Mouse (Mus musculus): ENCODE data around the gene Park7. TPM values are rescaled to one million over a fixed set of nuclear protein-coding genes. Genes with fewer than 3 reads are reported as not detected.

The Park7 gene
- total RNA-seq (2014; rRNA removed) (197 and 258 TPM in 2 replicates), polyA plus RNA-seq (2015; fragmentation: Nextera tagmentation; extraction: Ambion mirVana) (439 and 481 TPM in 2 replicates)

- peaks cover 4% of the 10 kb centered on the region for H3K4me1 ChIP-seq (ENCODE audit: insufficient read depth)
- no peaks in the 10 kb centered on the region for H3K9me3 ChIP-seq (ENCODE audit: low read length)
- H3K27me3 ChIP-seq (ENCODE audit: insufficient read depth, low read length): no peaks in the 10 kb centered on the region; the same call in 1 of the 2 replicates
- peak within 1 kb of the TSS; percentile 70 for H3K9ac ChIP-seq
- peak within 1 kb of the TSS; percentile 58 for H3K4me3 ChIP-seq (ENCODE audit: low read depth, low read length)
- peak within 1 kb of the TSS; percentile 73 for H3K27ac ChIP-seq (ENCODE audit: low read depth, low read length)
- under 1% methylated on average over 48 of the region's 48 CpGs for WGBS
- peak; percentile 99 for DNase-seq
- peak; percentile 86 for TF ChIP-seq CTCF (IDR thresholded peaks at IDR 0.05; ENCODE audit: low read depth)
- H3K4me2 ChIP-seq (ENCODE audit: low read depth): peak within 1 kb of the TSS; percentile 76
- ATAC-seq: peak; percentile 91
- H3K36me3 ChIP-seq (ENCODE audit: insufficient read depth): no peaks in the 10 kb centered on the region
These were observed at the start of gene Park7, which contains the start of gene Tnfrsf9 for GRCm38 (mm10) chr4:150914290-150914733. Park7 (minus strand) TSS chr4:150914437. Tnfrsf9 (plus strand) TSS chr4:150914562.

DNA sequence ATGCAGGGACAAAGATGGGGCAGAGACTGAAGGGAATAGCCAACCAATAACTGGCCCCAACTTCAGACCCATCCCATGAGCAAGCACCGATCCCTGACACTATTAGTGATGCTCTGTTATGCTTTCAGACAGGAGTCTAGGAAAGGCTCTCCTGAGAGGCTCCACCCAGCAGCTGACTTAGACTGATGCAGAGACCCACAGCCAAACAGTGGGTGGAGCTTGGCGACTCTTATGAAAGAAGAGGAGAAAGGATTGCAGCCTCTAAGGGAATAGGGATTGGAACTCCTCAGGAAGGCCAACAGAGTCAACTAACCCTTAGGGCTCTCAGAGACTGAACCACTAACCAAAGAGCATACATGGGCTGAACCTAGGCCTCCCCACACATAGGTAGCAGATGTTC is 49.5 kb upstream of the Park7 start:
- Histone ChIP-seq H3K9ac (no peak overlapping the region), H3K36me3 (ENCODE audit: insufficient read depth) (no peaks in the 10 kb centered on the region), H3K4me2 (ENCODE audit: low read depth) (no peak overlapping the region), H3K27me3 (ENCODE audit: insufficient read depth, low read length) (no peaks in the 10 kb centered on the region), H3K27ac (ENCODE audit: low read depth, low read length) (no peak overlapping the region), H3K9me3 (ENCODE audit: low read length) (no peaks in the 10 kb centered on the region), H3K4me1 (ENCODE audit: insufficient read depth) (no peaks in the 10 kb centered on the region), H3K4me3 (ENCODE audit: low read depth, low read length) (no peak overlapping the region)
- TF ChIP-seq CTCF (IDR thresholded peaks at IDR 0.05; ENCODE audit: low read depth): no peak
- ATAC-seq: no peak
- WGBS: 67% methylated on average over 2 of the region's 2 CpGs
- DNase-seq: no peak

- no peak for DNase-seq
- WGBS: 37% methylated on average over 6 of the region's 6 CpGs
These were observed 48.0 kb upstream of the Park7 start for GRCm38 (mm10) chr4:150962231-150962630.

DNA sequence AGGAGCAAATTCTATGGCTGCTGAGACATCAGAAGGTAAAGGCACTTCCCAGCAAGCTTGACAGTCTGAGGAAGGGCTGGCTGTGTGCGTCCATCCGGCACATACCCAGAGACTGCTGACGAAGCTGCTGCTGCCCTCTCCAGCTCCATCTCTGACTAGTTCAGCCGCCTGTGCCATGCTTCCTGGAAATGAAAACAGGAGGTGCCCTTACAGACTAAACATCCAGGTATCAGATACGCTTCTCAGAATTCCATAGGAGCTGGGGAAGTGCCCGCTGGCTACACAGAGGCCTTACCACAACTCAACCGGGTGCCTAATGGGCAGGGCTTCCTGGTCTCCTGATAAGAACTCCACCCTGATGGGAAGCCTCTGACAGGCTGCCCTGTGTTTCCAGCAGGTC is 44.3 kb upstream of the Park7 start:
- ATAC-seq (no peak), DNase-seq (no peak)
- no peaks in the 10 kb centered on the region for H3K4me1 ChIP-seq (ENCODE audit: insufficient read depth)
- H3K27me3 ChIP-seq (ENCODE audit: insufficient read depth, low read length): no peaks in the 10 kb centered on the region
- H3K9ac ChIP-seq: no peak overlapping the region
- H3K27ac ChIP-seq (ENCODE audit: low read depth, low read length): no peak overlapping the region
- H3K4me2 ChIP-seq (ENCODE audit: low read depth): no peak overlapping the region
- H3K4me3 ChIP-seq (ENCODE audit: low read depth, low read length): no peak overlapping the region
- 81% methylated on average over 7 of the region's 7 CpGs for WGBS
- no peaks in the 10 kb centered on the region for H3K36me3 ChIP-seq (ENCODE audit: insufficient read depth)
- TF ChIP-seq CTCF (IDR thresholded peaks at IDR 0.05; ENCODE audit: low read depth): no peak
- H3K9me3 ChIP-seq (ENCODE audit: low read length): no peaks in the 10 kb centered on the region

More at GRCm38 (mm10) chr4:150962231-150962630, 48.0 kb upstream of the Park7 start:
- no peak for TF ChIP-seq CTCF (IDR thresholded peaks at IDR 0.05; ENCODE audit: low read depth)
- Histone ChIP-seq H3K27me3 (ENCODE audit: insufficient read depth, low read length) (no peaks in the 10 kb centered on the region), H3K4me3 (ENCODE audit: low read depth, low read length) (no peak overlapping the region), H3K4me2 (ENCODE audit: low read depth) (no peak overlapping the region), H3K9ac (no peak overlapping the region), H3K27ac (ENCODE audit: low read depth, low read length) (no peak overlapping the region), H3K36me3 (ENCODE audit: insufficient read depth) (no peaks in the 10 kb centered on the region), H3K9me3 (ENCODE audit: low read length) (no peaks in the 10 kb centered on the region), H3K4me1 (ENCODE audit: insufficient read depth) (no peaks in the 10 kb centered on the region)
- ATAC-seq: no peak

DNA sequence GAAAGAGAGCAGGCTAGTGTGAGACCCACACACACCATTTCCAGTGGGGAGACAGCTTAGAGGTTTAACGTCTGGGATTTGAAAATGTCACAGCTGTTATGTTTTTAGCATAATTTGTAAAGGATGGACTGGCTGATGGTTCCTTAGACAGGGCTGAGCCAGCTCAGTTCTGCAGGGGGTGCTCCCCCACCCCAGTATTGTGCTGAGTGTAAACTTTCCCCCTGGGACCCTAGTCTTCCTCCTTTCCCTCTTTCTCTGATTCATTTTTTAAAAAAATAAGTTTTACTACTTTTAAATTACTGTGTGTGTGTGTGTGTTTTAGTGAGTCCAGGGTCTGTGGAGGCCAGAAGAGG is 42.8 kb upstream of the Park7 start:
- ATAC-seq: no peak
- no peak for DNase-seq
- H3K4me3 ChIP-seq (ENCODE audit: low read depth, low read length): no peak overlapping the region
- H3K9ac ChIP-seq: no peak overlapping the region
- H3K4me2 ChIP-seq (ENCODE audit: low read depth): no peak overlapping the region
- H3K27ac ChIP-seq (ENCODE audit: low read depth, low read length): no peak overlapping the region
- H3K9me3 ChIP-seq (ENCODE audit: low read length): no peaks in the 10 kb centered on the region
- WGBS: 21% methylated on average over 1 of the region's 1 CpGs
- H3K36me3 ChIP-seq (ENCODE audit: insufficient read depth): no peaks in the 10 kb centered on the region
- no peak for TF ChIP-seq CTCF (IDR thresholded peaks at IDR 0.05; ENCODE audit: low read depth)
- H3K4me1 ChIP-seq (ENCODE audit: insufficient read depth): no peaks in the 10 kb centered on the region
- H3K27me3 ChIP-seq (ENCODE audit: insufficient read depth, low read length): no peaks in the 10 kb centered on the region

GRCm38 (mm10) chr4:150956369-150957105 is 42.3 kb upstream of the Park7 start:
- 33% methylated on average over 13 of the region's 13 CpGs for WGBS
- TF ChIP-seq CTCF (IDR thresholded peaks at IDR 0.05; ENCODE audit: low read depth): no peak
- Histone ChIP-seq H3K36me3 (ENCODE audit: insufficient read depth) (no peaks in the 10 kb centered on the region), H3K9me3 (ENCODE audit: low read length) (no peaks in the 10 kb centered on the region), H3K27ac (ENCODE audit: low read depth, low read length) (no peak overlapping the region), H3K4me1 (ENCODE audit: insufficient read depth) (no peaks in the 10 kb centered on the region), H3K4me3 (ENCODE audit: low read depth, low read length) (no peak overlapping the region), H3K4me2 (ENCODE audit: low read depth) (no peak overlapping the region), H3K27me3 (ENCODE audit: insufficient read depth, low read length) (no peaks in the 10 kb centered on the region), H3K9ac (no peak overlapping the region)
- DNase-seq (peak; percentile 45), ATAC-seq (peak; percentile 58)

DNA sequence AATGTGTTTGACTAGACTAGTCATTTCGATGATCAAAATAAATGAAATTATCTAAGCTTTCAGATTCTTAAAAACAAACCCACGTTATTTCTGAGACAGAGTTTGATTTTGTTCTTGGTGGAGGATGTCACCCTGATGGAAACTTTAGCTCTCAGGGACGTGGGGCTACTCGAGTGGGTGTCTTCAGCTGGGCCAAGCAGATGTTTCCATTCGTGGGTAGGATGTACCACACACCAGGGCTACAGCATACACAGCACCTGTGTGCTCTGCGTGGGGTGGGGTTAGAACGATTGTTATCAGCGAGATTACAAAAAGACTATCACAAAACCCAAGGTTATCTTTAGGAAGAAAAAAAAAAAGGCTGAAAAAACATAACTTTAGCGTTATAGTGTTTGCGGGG is 36.7 kb upstream of the Park7 start:
- 87% methylated on average over 10 of the region's 10 CpGs for WGBS
- no peak for ATAC-seq

More for the DNA sequence above, 36.7 kb upstream of the Park7 start:
- Histone ChIP-seq H3K4me2 (ENCODE audit: low read depth) (no peak overlapping the region), H3K4me1 (ENCODE audit: insufficient read depth) (no peaks in the 10 kb centered on the region), H3K27ac (ENCODE audit: low read depth, low read length) (no peak overlapping the region), H3K9ac (no peak overlapping the region), H3K9me3 (ENCODE audit: low read length) (no peaks in the 10 kb centered on the region), H3K27me3 (ENCODE audit: insufficient read depth, low read length) (no peaks in the 10 kb centered on the region), H3K36me3 (ENCODE audit: insufficient read depth) (no peaks in the 10 kb centered on the region), H3K4me3 (ENCODE audit: low read depth, low read length) (no peak overlapping the region)
- TF ChIP-seq CTCF (IDR thresholded peaks at IDR 0.05; ENCODE audit: low read depth): no peak
- no peak for DNase-seq

Data from forebrain, postnatal 0 days (tissue).